Mouse (Mus musculus) induced T-regulatory cell, adult 2 months (primary cell): ENCODE measurements around the gene Sytl3.
"Not testable (repeated sequence)": the region's sequence is repeated elsewhere in the genome, so short reads cannot be mapped to it uniquely, and the experiment has no call there.

ENCODE experiments used
- DNase-seq: peaks from one replicate; pipeline ENCODE4 v3.0.0-alpha.2; 2012; ENCODE audit warnings: low read depth

The Sytl3 gene

DNA sequence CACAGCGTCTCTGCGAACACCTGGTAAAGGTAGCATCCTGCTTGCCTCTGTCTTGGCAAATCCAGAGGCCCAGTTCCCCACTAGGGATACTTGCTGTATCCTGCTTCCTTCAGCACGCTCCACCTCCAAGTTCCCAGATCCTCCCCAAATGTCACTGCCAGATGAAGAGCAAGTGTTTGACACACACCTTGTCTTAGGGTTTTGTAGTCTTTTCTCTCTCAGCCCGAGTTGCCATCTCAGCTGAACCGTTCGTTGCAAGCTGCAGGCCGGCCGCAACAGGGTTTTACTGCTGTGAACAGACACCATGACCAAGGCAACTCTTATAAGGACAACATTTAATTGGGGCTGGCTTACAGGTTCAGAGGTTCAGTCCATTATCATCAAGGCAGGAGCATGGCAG, 12.1 kb upstream of the Sytl3 start:
- DNase-seq: not testable (repeated sequence)

DNA sequence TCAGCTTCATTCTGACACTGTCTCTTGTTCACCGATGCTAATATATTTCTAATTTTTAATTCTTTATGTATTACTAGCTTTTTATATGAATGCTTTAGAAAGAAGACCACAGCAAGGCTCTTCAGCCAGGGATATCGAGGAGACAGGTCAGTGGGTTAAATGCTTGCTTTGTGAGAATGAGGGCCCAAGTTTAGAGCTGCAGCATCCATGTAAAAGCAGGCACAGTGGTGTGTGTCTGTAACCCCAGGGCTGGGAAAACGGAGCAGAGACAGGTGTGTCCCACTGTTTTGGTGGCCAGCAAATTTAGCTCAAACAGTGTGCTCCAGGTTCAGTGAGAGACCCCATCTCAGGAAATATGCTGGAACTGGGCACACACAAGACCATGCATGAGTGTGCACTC, 11.4 kb upstream of the Sytl3 start:
- DNase-seq: not testable (repeated sequence)

DNA sequence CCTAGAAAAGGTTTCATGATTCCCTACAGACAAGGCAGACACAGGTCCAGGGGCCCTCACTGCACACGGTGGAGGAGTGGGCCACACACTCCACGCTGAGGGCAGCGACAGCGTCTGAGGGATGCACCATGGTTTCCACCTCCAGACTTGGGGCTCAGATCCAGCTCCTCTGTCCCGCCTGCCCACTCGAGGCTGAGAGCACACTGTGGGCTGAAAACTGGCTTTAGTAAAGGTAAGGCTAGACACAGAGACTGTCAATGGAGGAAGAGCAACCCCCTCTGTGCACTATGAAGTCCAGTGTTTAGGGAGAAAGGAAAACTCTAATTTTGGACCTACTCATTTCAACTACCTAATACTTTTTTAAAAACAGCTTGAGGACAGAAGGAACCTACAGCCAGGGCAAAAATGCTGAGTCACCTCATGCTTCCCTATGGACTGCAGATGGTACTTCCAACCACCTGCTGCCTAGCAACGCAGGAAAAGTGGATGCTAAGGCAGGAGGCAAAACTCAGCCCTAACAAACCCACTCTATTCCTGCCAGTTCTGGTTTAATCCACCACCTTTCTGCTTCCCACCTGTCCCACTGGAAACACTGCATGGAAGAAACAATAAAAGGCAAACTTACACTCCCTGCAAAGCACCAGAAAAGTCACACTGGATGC, 7.9 kb upstream of the Sytl3 start:
- not testable (repeated sequence) for DNase-seq

DNA sequence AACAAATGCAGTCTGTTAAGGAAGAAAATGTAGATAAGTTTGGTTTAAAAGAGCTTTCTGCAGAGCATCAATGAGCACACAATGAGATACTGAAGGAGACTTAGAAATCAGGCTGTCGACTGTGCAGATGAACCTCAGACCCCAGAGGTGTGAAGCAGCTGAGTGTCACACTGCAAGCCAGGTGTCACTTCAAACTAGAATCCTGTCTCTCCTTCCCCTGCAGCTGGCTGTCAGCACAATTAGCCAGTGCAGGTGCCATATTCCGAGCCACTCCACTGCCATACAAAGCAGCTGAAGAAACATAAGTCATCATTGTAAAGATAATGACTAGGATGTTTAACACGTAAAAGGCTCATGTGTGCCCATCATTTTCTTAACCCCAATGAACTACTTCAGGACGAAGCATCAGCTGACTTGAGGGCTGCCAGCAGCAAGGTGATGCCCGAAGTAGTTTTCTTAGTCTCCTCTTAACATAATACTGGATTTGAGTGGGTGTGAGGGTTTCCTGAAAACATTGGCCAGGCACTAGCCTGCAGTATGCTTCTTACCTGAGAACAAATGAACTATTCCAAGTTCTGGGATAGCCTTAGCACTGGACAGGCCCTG, 5.4 kb upstream of the Sytl3 start:
- DNase-seq: not testable (repeated sequence)

DNA sequence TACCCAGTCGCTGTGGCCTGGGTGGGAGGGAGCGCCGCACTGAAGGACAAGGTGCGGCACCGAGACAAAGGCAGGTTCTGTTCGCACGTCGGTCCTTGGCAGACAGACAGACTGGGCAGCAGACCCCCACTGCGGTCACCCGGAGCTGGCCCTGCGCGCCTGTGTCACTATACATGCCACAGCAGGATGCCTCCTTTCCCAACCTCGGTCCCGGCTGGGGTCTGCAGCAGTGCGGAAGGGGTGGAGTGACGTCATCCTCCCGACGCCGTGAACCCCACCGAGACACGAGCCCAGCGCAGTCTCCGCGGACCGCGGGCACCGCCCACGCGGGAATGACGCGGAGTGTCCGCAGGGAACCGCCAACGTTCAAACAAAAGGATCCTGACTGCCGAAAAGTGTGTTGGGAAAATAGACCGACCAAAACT, 3.8 kb upstream of the Sytl3 start:
- DNase-seq: peak; percentile 83

DNA sequence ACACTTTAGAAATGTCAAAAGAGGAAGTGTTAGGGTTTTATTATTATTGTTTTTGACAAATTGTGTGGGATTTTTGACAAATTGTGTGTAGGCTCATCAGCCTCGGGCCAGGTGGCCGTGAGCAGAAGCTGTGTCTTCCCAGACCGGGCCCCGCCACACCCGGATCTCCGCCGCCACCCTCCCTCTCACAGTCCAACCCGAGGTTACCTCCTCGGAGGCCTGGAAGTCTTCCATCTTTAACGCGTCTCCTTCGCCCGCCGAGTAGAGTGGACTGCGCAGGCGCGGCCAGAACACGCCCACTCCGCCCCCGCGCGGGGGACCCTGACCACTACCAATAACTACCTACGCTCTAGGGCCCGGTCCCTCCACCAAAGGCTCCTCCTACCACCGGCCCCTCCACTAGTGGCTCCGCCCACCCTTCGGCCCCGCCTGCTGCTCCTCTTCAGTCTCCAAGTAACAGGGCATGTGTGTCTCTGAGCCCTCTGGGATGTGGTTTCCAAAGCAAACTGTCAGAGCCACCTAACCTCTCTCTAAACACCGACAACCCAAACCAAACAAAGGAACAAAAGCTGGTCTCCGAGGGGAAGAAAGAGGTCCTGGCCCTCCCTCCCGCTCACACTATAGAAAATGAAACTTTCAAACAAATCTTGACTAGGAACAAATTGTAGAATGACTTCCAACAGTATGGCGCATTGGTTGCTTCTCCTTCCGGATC, 3.2 kb upstream of the Sytl3 start, which contains the start of gene Dynlt1f:
Dynlt1f (minus strand) TSS at position 334 of the 715 bp plus-strand sequence.
- DNase-seq: peak; percentile 79

DNA sequence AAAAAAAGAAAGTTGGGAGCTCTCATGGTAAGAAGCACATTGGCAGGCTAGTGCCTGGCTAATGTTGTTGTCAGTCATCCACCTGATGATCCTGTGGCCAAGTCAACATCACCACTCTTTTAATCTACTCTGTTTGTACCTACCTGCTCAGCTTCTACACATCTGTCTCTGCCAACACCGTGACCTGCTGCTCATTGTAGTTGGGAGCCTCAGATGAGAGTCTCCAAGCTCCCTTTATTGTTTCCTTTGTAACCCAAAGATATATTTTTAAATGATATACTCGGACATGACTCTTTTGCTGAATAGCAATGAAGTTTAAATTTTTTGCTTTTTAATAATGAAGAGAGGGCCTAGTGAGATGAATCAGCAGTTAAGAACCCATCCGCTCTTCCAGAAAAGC, 2.4 kb upstream of the Sytl3 start:
- DNase-seq: not testable (repeated sequence)

DNA sequence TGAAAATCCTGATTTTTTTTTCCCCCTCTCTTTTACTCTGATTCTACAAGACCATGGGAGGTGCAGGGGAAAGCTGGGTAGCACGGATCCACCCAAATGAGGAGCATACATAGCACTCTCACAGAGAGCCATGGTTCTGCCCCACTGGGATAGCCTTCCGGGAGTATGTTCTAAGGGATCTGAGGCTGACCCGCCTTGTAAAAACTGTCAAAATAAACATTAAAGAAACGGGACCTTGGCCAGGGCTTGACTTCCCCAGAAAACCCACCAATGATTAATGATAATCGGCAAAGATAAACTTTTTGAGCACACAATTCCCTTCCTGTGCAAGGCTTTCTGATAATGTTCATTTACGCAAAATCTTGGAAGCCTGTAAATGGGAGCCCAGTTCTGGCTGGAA, 1.7 kb downstream of the Sytl3 start:
- peak; percentile 16 for DNase-seq

DNA sequence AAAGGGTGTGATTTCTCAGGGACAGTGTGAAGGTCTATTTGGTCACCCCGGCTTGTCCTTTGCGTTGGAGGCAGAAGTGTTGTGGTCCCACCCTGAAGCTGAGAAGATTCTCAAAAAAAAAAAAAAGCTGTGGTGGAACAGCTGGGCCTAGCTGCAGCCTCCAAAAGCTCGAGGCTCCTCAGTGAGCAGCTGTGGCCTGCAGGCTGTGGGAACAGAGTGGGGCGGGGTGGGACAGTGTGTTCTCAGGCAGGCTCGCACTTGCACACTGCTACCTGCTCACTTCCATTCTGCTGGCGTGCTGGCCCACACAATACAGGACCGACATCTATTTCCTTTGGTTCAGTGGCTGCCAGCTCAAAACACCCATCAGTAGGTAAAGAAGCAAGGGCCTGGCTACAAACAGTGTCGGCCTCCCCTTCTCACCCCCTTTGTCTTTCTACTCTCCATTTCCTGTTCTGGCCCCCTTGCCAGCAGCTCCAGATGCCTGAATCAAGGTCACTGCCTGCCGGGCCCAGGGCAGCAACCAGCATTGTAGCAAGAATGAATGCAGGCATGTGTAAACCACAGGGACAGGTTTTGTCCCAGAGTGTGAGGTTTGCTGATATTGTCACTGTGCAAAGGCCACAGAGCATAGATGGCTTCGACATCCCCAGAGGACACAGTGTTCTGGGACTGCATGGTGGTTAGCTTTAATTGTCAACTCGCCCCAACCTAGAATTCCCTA, 2.4 kb downstream of the Sytl3 start:
- peak; percentile 59 for DNase-seq

DNA sequence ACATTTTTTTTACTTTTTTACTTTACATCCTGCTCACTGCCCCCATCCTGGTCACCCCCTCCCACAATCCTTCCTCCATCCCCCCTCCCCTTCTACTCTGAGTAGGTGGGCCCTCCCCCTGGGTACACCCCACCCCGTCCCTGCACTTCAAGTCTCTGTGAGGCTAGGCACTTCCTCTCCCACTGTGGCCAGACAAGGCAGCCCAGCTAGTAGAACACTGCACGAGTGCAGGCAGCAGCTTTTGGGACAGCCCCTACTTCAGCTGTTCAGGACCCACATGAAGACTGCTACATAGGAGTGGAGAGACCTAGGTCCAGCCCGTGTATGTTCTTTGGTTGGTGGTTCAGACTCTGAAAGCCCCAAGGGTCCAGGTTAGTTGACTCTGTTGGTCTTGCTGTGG, 3.9 kb downstream of the Sytl3 start:
- DNase-seq: peak; percentile 51

DNA sequence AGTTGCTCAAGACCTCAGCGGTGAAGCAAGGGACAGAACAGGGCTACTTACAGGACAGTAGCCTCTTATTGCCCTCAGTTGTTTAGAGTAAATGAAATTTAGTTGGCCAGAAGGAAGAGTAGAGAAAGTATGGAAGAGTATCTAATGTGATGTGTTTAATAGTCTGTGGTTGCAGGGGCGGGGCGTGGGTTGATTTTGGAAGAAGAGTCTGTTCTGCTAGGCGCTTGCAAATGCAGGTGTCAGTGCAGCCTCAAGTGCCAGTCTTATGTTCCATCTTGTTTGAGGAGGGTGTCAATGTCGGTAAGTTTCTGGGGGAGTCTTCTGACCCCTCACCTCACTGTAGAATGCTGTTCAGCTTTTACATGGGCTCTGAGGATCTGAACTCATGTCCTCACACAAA, 6.5 kb downstream of the Sytl3 start:
- DNase-seq: peak; percentile 17

DNA sequence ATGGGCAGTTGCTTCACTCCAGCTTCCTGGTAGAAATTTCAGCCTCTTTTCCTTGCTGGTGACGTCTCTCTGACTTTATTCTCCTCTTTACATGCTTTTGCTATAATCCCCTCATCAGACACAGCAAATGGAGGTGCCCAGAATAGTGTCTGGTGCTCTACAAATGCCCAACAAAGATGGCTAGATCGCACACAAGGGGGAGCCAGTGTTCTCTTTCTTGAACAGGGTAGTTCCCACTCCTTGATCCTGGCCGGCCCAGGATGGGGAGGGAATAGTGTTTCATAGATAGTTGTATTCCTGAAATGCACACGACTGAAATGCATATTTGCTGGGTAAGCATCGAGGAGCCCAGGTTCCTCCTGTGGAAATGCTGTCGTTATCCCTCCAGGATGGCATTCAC, 9.6 kb downstream of the Sytl3 start:
- not testable (repeated sequence) for DNase-seq

DNA sequence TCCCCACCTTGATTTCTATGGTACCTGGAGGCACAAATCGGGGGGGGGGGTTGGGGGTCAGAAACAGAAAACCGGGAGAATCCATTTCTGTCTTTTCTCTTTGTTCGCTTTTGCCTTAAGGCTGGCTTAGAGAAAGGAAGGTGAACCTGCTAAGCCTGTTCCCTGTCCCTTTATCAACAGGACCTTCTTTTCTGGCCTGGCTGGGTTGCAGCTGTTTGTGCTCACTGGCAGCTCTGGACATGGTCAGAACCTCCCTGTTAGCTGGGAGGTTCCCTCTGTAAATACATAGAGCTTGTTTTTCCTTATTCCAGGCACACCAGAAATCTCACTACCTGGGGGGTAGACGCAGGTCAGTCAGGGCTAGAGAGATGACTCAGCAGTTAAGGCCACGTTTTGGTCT, 15.4 kb downstream of the Sytl3 start:
- DNase-seq: not testable (repeated sequence)

DNA sequence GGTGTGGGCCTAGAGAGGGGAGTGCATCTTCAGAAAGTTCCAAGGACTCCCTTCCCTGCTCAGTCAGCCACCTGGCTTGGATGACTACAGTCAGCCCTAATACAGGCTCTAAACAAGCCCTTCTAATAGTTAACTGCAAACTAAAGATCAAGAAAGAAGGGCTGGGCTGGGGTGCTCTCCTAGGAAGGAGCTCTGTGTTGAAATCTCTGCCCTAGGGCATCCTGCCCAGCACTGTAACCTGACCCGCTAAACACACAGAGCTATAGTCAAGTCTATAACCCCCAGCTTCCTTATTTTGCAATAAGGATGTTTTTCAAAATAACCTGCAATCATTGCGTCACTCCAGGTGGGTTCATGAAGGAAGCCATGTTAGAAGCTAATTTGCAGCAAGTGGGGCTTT, 19.2 kb downstream of the Sytl3 start:
- DNase-seq: not testable (repeated sequence)

DNA sequence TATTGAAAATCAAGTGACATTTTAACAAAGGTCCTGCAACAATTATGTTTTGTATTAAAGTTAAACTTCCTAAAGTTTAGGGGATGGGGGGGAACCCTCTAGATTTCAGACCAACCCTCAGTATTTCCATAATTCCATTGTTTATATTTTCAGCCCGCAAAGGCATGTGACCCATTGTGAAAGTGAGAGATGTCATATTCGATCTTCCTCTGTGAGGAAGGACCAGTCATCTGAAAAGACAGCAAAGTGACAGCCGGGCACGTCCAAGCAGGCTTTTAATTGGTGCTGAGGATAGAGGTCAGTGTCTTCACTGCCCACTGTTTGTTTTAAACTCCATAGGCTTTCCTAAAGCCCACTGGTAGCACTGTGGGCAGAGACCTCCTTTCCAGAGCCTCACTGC, 22.8 kb downstream of the Sytl3 start:
- DNase-seq: not testable (repeated sequence)

DNA sequence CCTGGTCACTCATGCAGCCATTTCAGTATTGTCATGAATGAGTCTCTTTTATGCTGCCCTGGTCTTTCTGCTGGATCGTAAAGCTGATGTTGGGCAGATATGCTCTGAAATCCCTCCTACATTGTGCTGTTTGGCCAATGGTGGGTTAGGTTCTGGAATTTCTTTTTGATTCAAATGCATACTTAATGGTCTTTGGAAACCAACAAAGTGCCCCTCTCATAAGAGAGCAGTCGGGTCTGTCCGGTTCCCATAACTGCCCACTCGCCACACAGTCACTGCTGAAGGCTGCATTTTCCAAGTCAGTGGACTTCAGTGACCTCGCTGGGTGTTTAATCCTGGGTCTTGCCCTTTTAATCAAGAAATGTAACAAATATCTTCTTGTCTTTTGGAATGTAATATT, 24.8 kb downstream of the Sytl3 start:
- DNase-seq: not testable (repeated sequence)

DNA sequence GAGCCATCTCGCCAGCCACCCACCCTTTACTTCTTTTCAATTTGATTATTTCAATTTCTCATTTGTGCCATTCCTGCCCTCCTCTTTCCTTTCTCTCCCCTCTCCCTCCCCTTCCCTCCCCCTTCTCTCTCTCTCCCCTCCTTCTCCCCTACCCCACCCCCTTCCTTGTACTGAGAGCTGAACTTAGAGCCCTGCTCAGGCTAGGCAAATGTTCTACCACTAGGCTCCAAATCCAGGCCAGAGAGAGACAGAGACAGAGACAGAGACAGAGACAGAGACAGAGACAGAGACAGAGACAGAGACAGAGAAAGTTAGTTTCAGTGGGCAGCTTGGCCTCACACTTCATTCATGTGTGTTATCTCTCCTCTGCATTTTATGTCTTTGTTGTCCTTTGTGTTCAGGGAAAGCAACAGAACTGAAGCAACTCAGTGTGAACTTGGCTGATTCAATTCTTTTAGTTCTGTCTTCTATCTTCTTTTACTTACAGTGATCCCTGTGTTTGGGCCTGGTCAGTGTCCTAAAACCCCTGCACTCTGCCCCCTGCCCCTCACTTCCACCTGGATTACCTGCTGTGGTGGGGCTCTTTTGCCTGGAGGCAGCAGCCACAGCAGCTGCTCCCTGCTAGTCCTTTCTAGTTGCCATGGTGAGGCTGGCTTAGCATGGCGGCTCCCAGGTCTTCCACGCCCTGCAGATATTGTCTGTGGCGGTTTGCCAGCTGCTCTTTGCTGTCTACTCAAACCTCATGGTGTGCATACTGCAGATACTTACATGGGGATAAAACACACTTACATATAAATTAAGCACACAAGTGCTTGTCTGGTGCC, 25.8 kb downstream of the Sytl3 start:
- DNase-seq: not testable (repeated sequence)

DNA sequence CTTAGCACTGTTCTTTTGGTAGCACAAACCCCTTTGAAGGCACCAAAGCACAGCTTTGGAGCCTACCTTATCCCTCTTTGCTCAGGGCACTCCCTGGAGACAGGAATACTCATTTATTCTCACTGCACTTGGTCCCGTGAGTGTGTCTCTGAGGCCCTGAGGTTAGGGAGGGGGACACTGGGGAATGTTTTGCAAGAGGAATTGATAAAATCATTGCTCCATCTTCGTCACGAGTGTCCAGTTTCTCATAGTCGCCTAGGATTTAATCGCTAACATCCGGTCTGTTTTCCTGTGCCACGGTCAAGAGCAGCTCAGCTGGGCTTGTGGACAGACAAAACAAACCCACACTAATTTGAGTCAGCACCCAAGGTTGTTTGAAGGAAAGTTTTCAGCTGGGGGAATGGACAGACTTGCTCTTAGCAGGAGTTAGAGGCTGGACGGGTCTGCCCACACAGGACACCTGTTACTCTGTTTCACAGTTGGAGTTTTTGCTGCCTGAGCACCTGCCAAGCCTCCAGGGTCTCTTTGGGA, 26.5 kb downstream of the Sytl3 start:
- DNase-seq: not testable (repeated sequence)

DNA sequence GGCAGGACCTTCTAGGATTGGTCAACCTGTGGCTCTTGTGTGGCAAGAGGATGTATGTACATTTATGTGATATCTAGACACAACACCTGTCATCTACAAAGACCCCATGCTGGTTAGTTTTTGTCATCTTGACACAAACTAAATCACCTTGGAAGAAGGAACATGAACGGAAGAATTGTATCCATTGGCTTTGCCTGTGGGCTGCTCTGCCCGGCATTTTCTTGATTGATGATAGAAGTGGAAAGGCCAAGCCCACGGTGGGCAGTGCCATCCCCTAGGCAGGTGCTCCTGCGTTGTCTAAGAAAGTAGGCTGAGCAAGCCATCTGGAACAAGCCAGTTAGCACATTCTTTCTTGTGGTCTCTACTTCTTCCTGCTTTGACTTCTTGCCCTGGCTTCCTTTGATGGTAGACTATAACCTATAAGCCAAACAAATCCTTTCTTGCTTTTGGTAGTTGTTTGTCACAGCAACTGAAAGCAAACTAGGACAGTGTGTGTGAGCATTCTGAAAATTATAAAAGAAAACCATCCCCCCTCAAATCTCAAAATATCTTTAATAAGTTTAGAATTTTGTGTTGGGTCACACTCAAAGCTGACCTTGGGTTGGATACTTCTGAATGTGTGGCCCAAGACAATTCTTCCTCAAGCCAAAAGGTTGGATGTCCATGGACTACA, 27.5 kb downstream of the Sytl3 start:
- DNase-seq: not testable (repeated sequence)

DNA sequence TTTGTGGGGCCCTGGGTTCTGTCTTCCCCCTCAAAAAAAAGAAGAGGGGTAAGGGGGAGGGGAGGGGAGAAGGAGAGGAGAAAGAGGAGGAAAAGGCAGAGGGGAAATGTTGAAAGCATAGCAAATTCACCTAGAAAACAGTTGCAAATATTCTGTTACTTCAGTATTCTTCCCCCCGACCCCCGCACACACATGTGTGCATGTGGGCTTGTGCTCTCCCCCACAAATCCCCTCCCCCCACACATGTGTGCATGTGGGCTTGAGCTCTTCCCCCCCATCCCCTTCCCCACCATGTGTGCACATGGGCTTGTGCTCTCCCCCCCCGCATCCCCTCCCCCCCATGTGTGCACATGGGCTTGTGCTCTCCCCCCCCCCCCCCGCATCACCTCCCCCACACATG, 30.5 kb downstream of the Sytl3 start:
- not testable (repeated sequence) for DNase-seq

DNA sequence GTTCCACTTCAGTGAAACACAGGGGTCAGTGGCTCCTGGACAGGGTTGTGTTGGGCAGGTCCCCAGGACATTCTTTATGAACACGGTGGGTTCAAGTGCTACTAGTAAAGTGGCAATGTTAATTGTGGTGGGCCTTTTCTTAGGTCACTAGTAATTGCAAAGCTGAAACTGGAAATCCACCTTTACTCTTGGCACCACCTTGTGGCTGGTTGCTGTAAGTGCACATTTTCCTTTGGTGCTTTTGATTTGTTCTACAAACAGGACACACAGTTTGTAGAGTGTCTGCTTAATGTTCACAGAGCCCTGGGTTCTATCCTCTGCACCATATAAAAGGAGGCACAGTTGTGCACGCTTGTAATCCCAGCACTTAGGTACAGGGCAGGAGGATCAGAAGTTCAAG, 32.7 kb downstream of the Sytl3 start:
- peak; percentile 76 for DNase-seq
